Mouse (Mus musculus) intestine, embryonic 16.5 days (tissue): Measurements from ENCODE around the gene Phldb2. TPM values are rescaled to one million over a fixed set of nuclear protein-coding genes. Genes with fewer than 3 reads are reported as not detected.

Source experiments
- ATAC-seq: fragments of 200-750 bp; cut with Nextera tagmentation; 2 replicates; pipeline ENCODE4 v1.8.0; 2017; ENCODE audit warnings: moderate TSS enrichment, moderate library complexity
- H3K27ac ChIP-seq: fragments of 300-500 bp; sonication (generic); 2 replicates; pipeline ENCODE4 v1.5.1; 2014; ENCODE audit warnings: mild to moderate bottlenecking, low read length
- H3K27me3 ChIP-seq: fragments of 300-500 bp; sonication (generic); replicated peaks from 2 replicates; pipeline ENCODE4 v1.6.1; 2014; ENCODE audit warnings: low read length, control low read depth, mixed read lengths; ENCODE audit not compliant: control insufficient read depth, insufficient read depth
- H3K36me3 ChIP-seq: fragments of 300-500 bp; sonication (generic); 2 replicates; pipeline ENCODE4 v1.6.1; 2014; ENCODE audit warnings: low read length, control low read depth; ENCODE audit not compliant: control insufficient read depth, insufficient read depth
- H3K4me1 ChIP-seq: fragments of 300-500 bp; sonication (generic); 2 replicates; pipeline ENCODE4 v1.6.1; 2014; ENCODE audit warnings: low read length, control low read depth, mixed read lengths; ENCODE audit not compliant: control insufficient read depth, insufficient read depth
- H3K4me2 ChIP-seq: fragments of 300-500 bp; sonication (generic); 2 replicates; pipeline ENCODE4 v1.6.1; 2014; ENCODE audit warnings: low read depth, low read length, control low read depth
- H3K4me3 ChIP-seq: fragments of 300-500 bp; sonication (generic); 2 replicates; pipeline ENCODE4 v1.5.1; 2014; ENCODE audit warnings: mild to moderate bottlenecking, low read length
- H3K9ac ChIP-seq: fragments of 300-500 bp; sonication (generic); 2 replicates; pipeline ENCODE4 v1.6.1; 2014; ENCODE audit warnings: low read depth, low read length
- H3K9me3 ChIP-seq: fragments of 300-500 bp; sonication (generic); 2 replicates; pipeline ENCODE4 v1.6.1; 2016; ENCODE audit warnings: low read length, control low read depth; ENCODE audit not compliant: control insufficient read depth
- WGBS: fragments of 180-500 bp; shearing (Covaris S2); extraction: QIAGEN DNeasy Blood & Tissue Kit; methylation state at CpG from one replicate; pipeline ENCODE4 v1.1.7; 2014; 5-methylcytosine and 5-hydroxymethylcytosine counted together
- polyA plus RNA-seq: library from polyadenylated mRNA; unstranded; fragments of >200 nt; fragmentation: Nextera tagmentation; extraction: Ambion mirVana; gene quantifications from 2 replicates; pipeline ENCODE4 v1.2.1, GENCODE M21; 2015

Gene Phldb2
- polyA plus RNA-seq, 1 experiment from 2014 or later, result 20.7 TPM

DNA sequence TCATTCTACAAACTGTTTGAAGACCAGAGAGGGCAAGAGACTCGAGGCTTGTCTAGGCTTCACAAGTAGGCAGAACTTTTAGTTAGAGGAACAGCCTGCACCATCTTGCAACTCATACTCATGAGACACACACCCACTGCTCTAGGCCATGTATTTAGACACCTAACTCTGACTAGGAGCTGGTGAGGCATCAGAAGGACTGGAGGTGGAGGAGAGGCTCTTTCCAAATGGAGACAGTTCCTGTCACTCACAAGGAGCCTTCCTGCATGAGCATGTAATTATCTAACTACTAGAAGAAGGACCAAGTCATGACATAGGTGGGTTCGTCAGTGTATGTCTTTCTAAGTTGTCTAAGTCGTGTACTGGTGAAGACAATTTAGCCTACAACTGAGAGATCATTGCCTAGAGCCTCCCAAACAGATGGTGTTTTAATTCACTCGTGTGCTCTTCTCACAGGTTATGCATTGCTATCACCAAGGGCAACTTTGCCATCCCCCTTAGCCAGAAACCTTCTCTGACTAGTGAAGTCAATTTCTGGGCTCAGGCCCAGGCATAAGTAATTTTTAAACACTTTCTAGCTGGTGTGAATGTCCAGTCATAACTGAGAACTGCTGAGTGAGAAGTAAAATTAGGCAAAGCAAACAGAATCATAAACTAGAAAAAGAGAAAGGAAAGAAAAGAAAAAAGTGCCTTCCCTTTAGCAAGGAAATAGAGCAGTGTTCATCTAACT is 62.8 kb downstream of the Phldb2 start:
- H3K27me3 ChIP-seq, result no peaks in the 10 kb centered on the region
- 66% methylated on average over 4 of the region's 4 CpGs for WGBS
- no peak overlapping the region for H3K4me3 ChIP-seq
- no peaks in the 10 kb centered on the region for H3K36me3 ChIP-seq
- no peak overlapping the region for H3K27ac ChIP-seq
- no peak overlapping the region for H3K4me2 ChIP-seq
- no peak overlapping the region for H3K9ac ChIP-seq
- ATAC-seq, result no peak
- peaks cover 6% of the 10 kb centered on the region for H3K4me1 ChIP-seq
- H3K9me3 ChIP-seq, result no peaks in the 10 kb centered on the region

- Histone ChIP-seq H3K9me3 (no peaks in the 10 kb centered on the region), H3K9ac (no peak overlapping the region), H3K27me3 (no peaks in the 10 kb centered on the region), H3K36me3 (no peaks in the 10 kb centered on the region), H3K4me2 (no peak overlapping the region), H3K4me1 (peaks cover 6% of the 10 kb centered on the region), H3K27ac (no peak overlapping the region), H3K4me3 (no peak overlapping the region)
- ATAC-seq, result no peak
- 40% methylated on average over 4 of the region's 4 CpGs for WGBS
These were observed 63.8 kb downstream of the Phldb2 start for GRCm38 (mm10) chr16:45889636-45890035.

DNA sequence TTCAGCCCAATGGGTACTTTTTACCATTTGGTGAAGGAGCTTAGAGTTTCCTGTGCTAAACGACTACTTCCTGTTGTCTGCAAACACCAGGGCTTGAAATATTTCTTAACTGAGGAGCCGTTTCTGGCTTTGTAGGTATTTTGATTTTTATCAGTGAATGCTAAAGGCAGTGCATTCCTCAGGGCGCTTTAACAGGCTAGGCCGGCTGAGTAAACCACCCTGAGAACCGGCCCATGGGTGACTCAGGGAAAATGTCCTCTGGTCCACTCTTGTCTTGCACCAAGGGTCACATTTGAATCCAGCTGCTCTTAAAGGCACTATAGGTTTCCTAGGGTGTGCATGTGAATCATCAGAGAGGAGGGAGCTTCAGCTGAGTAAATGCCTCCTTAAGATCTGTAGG is 66.8 kb downstream of the Phldb2 start:
- H3K4me2 ChIP-seq, result no peak overlapping the region
- H3K27me3 ChIP-seq, result no peaks in the 10 kb centered on the region
- no peak for ATAC-seq
- no peaks in the 10 kb centered on the region for H3K9me3 ChIP-seq
- 44% methylated on average over 5 of the region's 5 CpGs for WGBS
- no peaks in the 10 kb centered on the region for H3K4me1 ChIP-seq
- no peak overlapping the region for H3K9ac ChIP-seq
- no peaks in the 10 kb centered on the region for H3K36me3 ChIP-seq
- H3K27ac ChIP-seq, result no peak overlapping the region
- H3K4me3 ChIP-seq, result no peak overlapping the region

DNA sequence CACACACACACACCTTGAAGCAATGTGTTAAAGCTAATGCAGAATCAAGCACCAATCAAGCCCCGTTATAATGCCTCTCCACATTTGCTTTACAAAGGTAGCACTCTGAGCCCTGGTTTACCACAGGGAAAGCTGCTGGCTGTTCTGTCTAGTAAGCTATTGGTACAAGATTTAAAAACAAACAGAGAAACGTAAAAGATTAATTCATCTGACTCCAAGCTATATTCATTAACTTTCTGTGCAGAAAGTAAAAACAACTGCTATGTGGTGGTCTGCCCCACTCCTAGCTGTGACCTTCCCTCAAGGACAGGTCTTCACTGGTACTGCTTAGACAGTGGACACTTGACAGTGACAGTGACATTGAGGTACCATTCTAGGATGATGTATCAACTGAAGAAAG is 69.2 kb downstream of the Phldb2 start:
- WGBS, result 82% methylated on average over 2 of the region's 2 CpGs
- Histone ChIP-seq H3K4me3 (no peak overlapping the region), H3K27me3 (no peaks in the 10 kb centered on the region), H3K27ac (no peak overlapping the region), H3K9me3 (no peaks in the 10 kb centered on the region), H3K9ac (no peak overlapping the region), H3K36me3 (no peaks in the 10 kb centered on the region), H3K4me1 (no peaks in the 10 kb centered on the region), H3K4me2 (no peak overlapping the region)
- no peak for ATAC-seq

- no peak for ATAC-seq
- no peak overlapping the region for H3K27ac ChIP-seq
- WGBS, result 73% methylated on average over 7 of the region's 7 CpGs
These were observed 72.1 kb downstream of the Phldb2 start for GRCm38 (mm10) chr16:45881177-45881832.

GRCm38 (mm10) chr16:45880101-45880751 is 73.2 kb downstream of the Phldb2 start:
- Histone ChIP-seq H3K4me1 (no peaks in the 10 kb centered on the region), H3K4me2 (no peak overlapping the region), H3K36me3 (no peaks in the 10 kb centered on the region), H3K9me3 (no peaks in the 10 kb centered on the region), H3K27me3 (no peaks in the 10 kb centered on the region), H3K27ac (no peak overlapping the region), H3K4me3 (no peak overlapping the region), H3K9ac (no peak overlapping the region)
- 84% methylated on average over 6 of the region's 6 CpGs for WGBS
- no peak for ATAC-seq

More at GRCm38 (mm10) chr16:45881177-45881832, 72.1 kb downstream of the Phldb2 start:
- Histone ChIP-seq H3K4me3 (no peak overlapping the region), H3K9ac (no peak overlapping the region), H3K27me3 (no peaks in the 10 kb centered on the region), H3K4me2 (no peak overlapping the region), H3K4me1 (no peaks in the 10 kb centered on the region), H3K36me3 (no peaks in the 10 kb centered on the region), H3K9me3 (no peaks in the 10 kb centered on the region)

DNA sequence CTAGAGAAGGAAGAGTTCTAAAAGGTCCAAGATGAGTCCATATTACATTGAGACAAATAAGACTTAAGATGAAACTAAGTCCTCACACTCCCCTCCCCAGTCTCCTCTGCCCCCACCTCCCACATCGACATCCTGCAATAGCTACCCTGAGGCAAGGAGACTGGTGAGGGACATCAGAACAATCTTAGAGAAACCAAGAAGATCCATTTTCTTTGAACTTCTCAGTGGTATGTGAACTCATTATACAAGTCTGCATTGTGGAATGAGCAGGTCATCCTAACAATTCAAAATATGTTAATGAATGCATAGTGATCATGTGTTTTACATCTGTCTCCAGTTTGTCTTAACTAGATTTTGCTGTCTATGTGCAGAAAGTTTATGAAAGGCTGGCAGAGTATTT is 75.7 kb downstream of the Phldb2 start:
- no peak for ATAC-seq
- no peak overlapping the region for H3K4me3 ChIP-seq
- H3K36me3 ChIP-seq, result no peaks in the 10 kb centered on the region
- no peaks in the 10 kb centered on the region for H3K9me3 ChIP-seq
- 76% methylated on average over 1 of the region's 1 CpGs for WGBS
- H3K4me1 ChIP-seq, result no peaks in the 10 kb centered on the region
- H3K27me3 ChIP-seq, result no peaks in the 10 kb centered on the region
- no peak overlapping the region for H3K9ac ChIP-seq
- no peak overlapping the region for H3K4me2 ChIP-seq
- H3K27ac ChIP-seq, result no peak overlapping the region

- no peaks in the 10 kb centered on the region for H3K36me3 ChIP-seq
- no peak overlapping the region for H3K4me3 ChIP-seq
- WGBS, result 69% methylated on average over 5 of the region's 5 CpGs
- no peak for ATAC-seq
- H3K4me1 ChIP-seq, result no peaks in the 10 kb centered on the region
- no peak overlapping the region for H3K9ac ChIP-seq
- H3K27me3 ChIP-seq, result no peaks in the 10 kb centered on the region
- H3K4me2 ChIP-seq, result no peak overlapping the region
- no peaks in the 10 kb centered on the region for H3K9me3 ChIP-seq
- H3K27ac ChIP-seq, result no peak overlapping the region
These were observed 76.2 kb downstream of the Phldb2 start for GRCm38 (mm10) chr16:45877171-45877570.

DNA sequence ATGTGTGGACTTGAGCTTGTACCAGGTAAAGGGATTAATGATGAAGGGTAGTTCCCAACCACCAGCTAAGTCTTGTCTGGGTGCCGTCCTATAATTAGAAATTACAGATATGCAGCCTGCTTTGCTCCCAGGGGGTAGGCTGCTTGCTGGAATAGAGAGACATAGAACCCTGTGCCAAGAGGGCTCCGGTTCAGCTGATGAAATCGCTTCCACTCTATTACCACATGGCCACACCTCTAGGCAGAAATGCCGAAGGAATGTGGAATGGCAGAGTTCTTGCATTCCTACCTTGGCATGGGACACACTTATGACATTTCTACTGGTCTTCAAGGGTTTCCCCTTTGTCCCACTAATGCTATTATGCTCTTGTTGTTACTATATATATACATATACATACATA is 80.0 kb downstream of the Phldb2 start:
- Histone ChIP-seq H3K27me3 (no peaks in the 10 kb centered on the region), H3K4me2 (no peak overlapping the region), H3K9ac (no peak overlapping the region), H3K4me3 (no peak overlapping the region), H3K4me1 (no peaks in the 10 kb centered on the region), H3K27ac (no peak overlapping the region), H3K9me3 (no peaks in the 10 kb centered on the region), H3K36me3 (no peaks in the 10 kb centered on the region)
- 82% methylated on average over 4 of the region's 4 CpGs for WGBS
- ATAC-seq, result no peak
